Mouse (Mus musculus) lung, embryonic 15.5 days (tissue): ENCODE measurements around the gene Fus. TPM values are rescaled to one million over a fixed set of nuclear protein-coding genes. Genes with fewer than 3 reads are reported as not detected.
"Not testable (repeated sequence)": the region's sequence is repeated elsewhere in the genome, so short reads cannot be mapped to it uniquely, and the experiment has no call there.

ENCODE experiments used
- ATAC-seq: fragments of 200-750 bp; cut with Nextera tagmentation; 2 replicates; pipeline ENCODE4 v1.8.0; 2017; ENCODE audit warnings: moderate number of reproducible peaks, borderline replicate concordance; ENCODE audit not compliant: low FRiP score, low TSS enrichment; ENCODE audit errors: extremely low read depth
- H3K27ac ChIP-seq: fragments of 300-500 bp; sonication (generic); 2 replicates; pipeline ENCODE4 v1.5.1; 2015; ENCODE audit warnings: moderate library complexity, mild to moderate bottlenecking, inconsistent platforms
- H3K27me3 ChIP-seq: fragments of 300-500 bp; sonication (generic); 2 replicates; pipeline ENCODE4 v1.6.1; 2015; ENCODE audit warnings: inconsistent platforms
- H3K36me3 ChIP-seq: fragments of 300-500 bp; sonication (generic); 2 replicates; pipeline ENCODE4 v1.6.1; 2015; ENCODE audit warnings: inconsistent platforms
- H3K4me1 ChIP-seq: fragments of 300-500 bp; sonication (generic); 2 replicates; pipeline ENCODE4 v1.6.1; 2015; ENCODE audit warnings: inconsistent platforms
- H3K4me2 ChIP-seq: fragments of 300-500 bp; sonication (generic); 2 replicates; pipeline ENCODE4 v1.6.1; 2015; ENCODE audit warnings: inconsistent platforms, mild to moderate bottlenecking, moderate library complexity
- H3K4me3 ChIP-seq: fragments of 300-500 bp; sonication (generic); 2 replicates; pipeline ENCODE4 v1.5.1; 2015; ENCODE audit warnings: mild to moderate bottlenecking, inconsistent platforms
- H3K9ac ChIP-seq: fragments of 300-500 bp; sonication (generic); 2 replicates; pipeline ENCODE4 v1.6.1; 2015; ENCODE audit warnings: inconsistent platforms
- H3K9me3 ChIP-seq: fragments of 300-500 bp; sonication (generic); 2 replicates; pipeline ENCODE4 v1.6.1; 2016; ENCODE audit warnings: inconsistent platforms
- WGBS: fragments of 180-500 bp; shearing (Covaris S2); methylation state at CpG from one replicate; pipeline ENCODE4 v1.1.7; 2015; 5-methylcytosine and 5-hydroxymethylcytosine counted together
- polyA plus RNA-seq: library from polyadenylated mRNA; unstranded; fragments of >200 nt; fragmentation: Nextera tagmentation; extraction: Ambion mirVana; gene quantifications from 2 replicates; pipeline ENCODE4 v1.2.1, GENCODE M21; 2015

Gene Fus
- polyA plus RNA-seq, 1 experiment from 2014 or later: 443 TPM

- peaks cover 20% of the 10 kb centered on the region for H3K27me3 ChIP-seq
- no peak for ATAC-seq
- 12% methylated on average over 6 of the region's 6 CpGs for WGBS
- no peaks in the 10 kb centered on the region for H3K9me3 ChIP-seq
- peak within 1 kb of the TSS; percentile 96 for H3K27ac ChIP-seq
- peak within 1 kb of the TSS; percentile 50 for H3K4me2 ChIP-seq
- H3K4me1 ChIP-seq: peaks cover 65% of the 10 kb centered on the region
- H3K4me3 ChIP-seq: peak within 1 kb of the TSS; percentile 49
- H3K9ac ChIP-seq: peak within 1 kb of the TSS; percentile 59
- H3K36me3 ChIP-seq: peaks cover 17% of the 10 kb centered on the region; the same call in 1 of the 2 replicates
Measured at GRCm38 (mm10) chr7:127929923-127930322, 37.3 kb upstream of the Fus start, which contains the start of gene Prss8. Prss8 (minus strand) TSS chr7:127930104.

- peaks cover 20% of the 10 kb centered on the region for H3K27me3 ChIP-seq
- H3K4me2 ChIP-seq: peak overlapping the region; percentile 50
- peak overlapping the region; percentile 96 for H3K27ac ChIP-seq
- peaks cover 10% of the 10 kb centered on the region; the same call in 1 of the 2 replicates for H3K36me3 ChIP-seq
- no peak overlapping the region for H3K4me3 ChIP-seq
- no peak for ATAC-seq
- H3K4me1 ChIP-seq: peaks cover 64% of the 10 kb centered on the region
- 51% methylated on average over 5 of the region's 5 CpGs for WGBS
- H3K9ac ChIP-seq: no peak overlapping the region
- no peaks in the 10 kb centered on the region for H3K9me3 ChIP-seq
Measured at GRCm38 (mm10) chr7:127930636-127931035, 36.6 kb upstream of the Fus start.

- Histone ChIP-seq H3K27ac (peak overlapping the region; percentile 96), H3K9me3 (no peaks in the 10 kb centered on the region), H3K4me3 (0 out of 2 replicates have a peak overlapping the region, but pooled peaks have one; percentile 5), H3K36me3 (peaks cover 5% of the 10 kb centered on the region; the same call in 1 of the 2 replicates), H3K27me3 (peaks cover 20% of the 10 kb centered on the region), H3K4me2 (peak overlapping the region; percentile 31), H3K4me1 (peaks cover 62% of the 10 kb centered on the region), H3K9ac (peak overlapping the region; percentile 14; the same call in 1 of the 2 replicates)
- ATAC-seq: 0 out of 2 replicates have a peak, but pooled peaks have one; percentile 19
- 21% methylated on average over 13 of the region's 13 CpGs for WGBS
Measured at GRCm38 (mm10) chr7:127931351-127932135, 35.7 kb upstream of the Fus start.

GRCm38 (mm10) chr7:127932273-127933031, 34.8 kb upstream of the Fus start:
- peak overlapping the region; percentile 96 for H3K27ac ChIP-seq
- H3K27me3 ChIP-seq: peaks cover 20% of the 10 kb centered on the region
- H3K4me1 ChIP-seq: peaks cover 54% of the 10 kb centered on the region
- no peaks in the 10 kb centered on the region for H3K36me3 ChIP-seq
- no peak overlapping the region; the same call in 1 of the 2 replicates for H3K9ac ChIP-seq
- no peak for ATAC-seq
- H3K9me3 ChIP-seq: no peaks in the 10 kb centered on the region
- H3K4me2 ChIP-seq: peak overlapping the region; percentile 31
- 23% methylated on average over 13 of the region's 13 CpGs for WGBS
- H3K4me3 ChIP-seq: 0 out of 2 replicates have a peak overlapping the region, but pooled peaks have one; percentile 5

GRCm38 (mm10) chr7:127934075-127934474, 33.2 kb upstream of the Fus start:
- peaks cover 53% of the 10 kb centered on the region for H3K4me1 ChIP-seq
- H3K4me2 ChIP-seq: no peak overlapping the region
- ATAC-seq: no peak
- H3K9ac ChIP-seq: no peak overlapping the region
- no peaks in the 10 kb centered on the region for H3K36me3 ChIP-seq
- H3K27me3 ChIP-seq: peaks cover 13% of the 10 kb centered on the region
- 0 out of 2 replicates have a peak overlapping the region, but pooled peaks have one; percentile 96 for H3K27ac ChIP-seq
- 80% methylated on average over 5 of the region's 5 CpGs for WGBS
- no peak overlapping the region for H3K4me3 ChIP-seq
- H3K9me3 ChIP-seq: no peaks in the 10 kb centered on the region

GRCm38 (mm10) chr7:127935028-127935722, 32.1 kb upstream of the Fus start:
- H3K27me3 ChIP-seq: peaks cover 4% of the 10 kb centered on the region
- H3K9me3 ChIP-seq: no peaks in the 10 kb centered on the region
- peak overlapping the region; percentile 78 for H3K9ac ChIP-seq
- peak overlapping the region; percentile 72 for H3K27ac ChIP-seq
- H3K4me3 ChIP-seq: peak overlapping the region; percentile 73
- 6% methylated on average over 32 of the region's 32 CpGs for WGBS
- peak overlapping the region; percentile 97 for H3K4me2 ChIP-seq
- ATAC-seq: peak; percentile 93
- peaks cover 51% of the 10 kb centered on the region for H3K4me1 ChIP-seq
- H3K36me3 ChIP-seq: no peaks in the 10 kb centered on the region

GRCm38 (mm10) chr7:127935748-127936159, 31.5 kb upstream of the Fus start:
- H3K4me2 ChIP-seq: peak overlapping the region; percentile 97
- H3K9me3 ChIP-seq: no peaks in the 10 kb centered on the region
- peaks cover 45% of the 10 kb centered on the region for H3K4me1 ChIP-seq
- H3K27ac ChIP-seq: peak overlapping the region; percentile 71
- peak overlapping the region; percentile 78 for H3K9ac ChIP-seq
- ATAC-seq: peak; percentile 14
- peak overlapping the region; percentile 73 for H3K4me3 ChIP-seq
- WGBS: under 1% methylated on average over 38 of the region's 38 CpGs
- no peaks in the 10 kb centered on the region for H3K27me3 ChIP-seq
- no peaks in the 10 kb centered on the region for H3K36me3 ChIP-seq

- no peaks in the 10 kb centered on the region for H3K36me3 ChIP-seq
- ATAC-seq: no peak
- peak overlapping the region; percentile 78 for H3K9ac ChIP-seq
- peaks cover 40% of the 10 kb centered on the region for H3K4me1 ChIP-seq
- H3K27me3 ChIP-seq: no peaks in the 10 kb centered on the region
- H3K9me3 ChIP-seq: no peaks in the 10 kb centered on the region
- H3K4me3 ChIP-seq: peak overlapping the region; percentile 73
- WGBS: 51% methylated on average over 18 of the region's 18 CpGs
- peak overlapping the region; percentile 97 for H3K4me2 ChIP-seq
- H3K27ac ChIP-seq: peak overlapping the region; percentile 71
Measured at GRCm38 (mm10) chr7:127936216-127936884, 30.9 kb upstream of the Fus start.

- not testable (repeated sequence) for ATAC-seq, H3K9me3 ChIP-seq, H3K36me3 ChIP-seq, H3K4me3 ChIP-seq, H3K9ac ChIP-seq, H3K27ac ChIP-seq, H3K4me1 ChIP-seq, H3K4me2 ChIP-seq
- peaks cover 33% of the 10 kb centered on the region for H3K27me3 ChIP-seq
- 53% methylated on average over 2 of the region's 2 CpGs for WGBS
Measured at GRCm38 (mm10) chr7:127942097-127942496, 25.2 kb upstream of the Fus start.

GRCm38 (mm10) chr7:127944614-127945013, 22.6 kb upstream of the Fus start:
- Histone ChIP-seq H3K36me3 (no peaks in the 10 kb centered on the region), H3K9ac (no peak overlapping the region), H3K4me1 (peaks cover 5% of the 10 kb centered on the region; the same call in 1 of the 2 replicates), H3K27me3 (peaks cover 33% of the 10 kb centered on the region), H3K9me3 (no peaks in the 10 kb centered on the region), H3K27ac (no peak overlapping the region), H3K4me2 (peak overlapping the region; percentile 44), H3K4me3 (peak overlapping the region; percentile 5)
- WGBS: 7% methylated on average over 23 of the region's 23 CpGs
- peak; percentile 59; the same call in 1 of the 2 replicates for ATAC-seq
